Mouse (Mus musculus) CD4-positive, CD25-positive, alpha-beta regulatory T cell, adult 9 weeks (primary cell): Measurements from ENCODE around the gene Cib2. TPM values are rescaled to one million over a fixed set of nuclear protein-coding genes. Genes with fewer than 3 reads are reported as not detected.

Experiments used
- polyA plus RNA-seq: library from polyadenylated mRNA; unstranded; fragments of 100-300 nt; shearing (Covaris generic); gene quantifications from one replicate; pipeline ENCODE4 v1.2.1, GENCODE M21; 2017

Cib2 gene
- 0.32 TPM for polyA plus RNA-seq

DNA sequence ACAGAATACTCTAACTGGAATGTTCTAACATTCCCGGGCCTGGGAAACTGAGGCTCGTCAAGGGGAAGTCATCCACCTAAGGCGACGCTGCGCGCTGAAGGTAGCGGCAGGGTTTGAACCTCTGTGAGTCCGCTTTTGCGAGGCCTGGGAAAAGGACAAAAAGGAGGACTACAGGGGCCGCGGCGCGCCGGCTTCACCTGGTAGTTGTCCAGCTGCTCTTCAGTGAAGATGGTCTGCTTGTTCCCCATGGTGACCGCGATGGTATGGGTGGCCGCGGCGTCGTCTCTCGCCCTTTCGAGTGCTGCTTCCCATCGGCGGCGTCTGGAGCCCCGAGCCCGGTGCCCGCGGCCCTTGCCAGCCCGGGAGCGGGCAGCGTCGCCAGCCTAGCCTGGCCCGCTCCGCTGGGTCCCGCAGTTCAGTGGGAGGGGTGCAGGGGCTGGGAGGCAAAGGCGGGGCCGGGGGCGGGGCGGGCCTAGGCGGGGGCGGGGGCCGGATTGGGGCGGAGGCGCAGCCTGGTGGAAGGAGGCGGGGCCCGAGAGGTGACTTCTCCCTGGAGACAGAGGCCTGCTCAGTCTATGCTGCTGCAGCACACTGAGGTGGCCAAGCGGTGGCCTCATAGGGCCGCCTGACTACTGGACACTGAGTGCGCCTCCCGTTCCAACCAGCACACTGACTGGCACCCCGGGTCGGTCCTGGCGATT, at the start of gene Cib2:
Cib2 (minus strand) TSS at position 448 of the 701 bp plus-strand sequence.

DNA sequence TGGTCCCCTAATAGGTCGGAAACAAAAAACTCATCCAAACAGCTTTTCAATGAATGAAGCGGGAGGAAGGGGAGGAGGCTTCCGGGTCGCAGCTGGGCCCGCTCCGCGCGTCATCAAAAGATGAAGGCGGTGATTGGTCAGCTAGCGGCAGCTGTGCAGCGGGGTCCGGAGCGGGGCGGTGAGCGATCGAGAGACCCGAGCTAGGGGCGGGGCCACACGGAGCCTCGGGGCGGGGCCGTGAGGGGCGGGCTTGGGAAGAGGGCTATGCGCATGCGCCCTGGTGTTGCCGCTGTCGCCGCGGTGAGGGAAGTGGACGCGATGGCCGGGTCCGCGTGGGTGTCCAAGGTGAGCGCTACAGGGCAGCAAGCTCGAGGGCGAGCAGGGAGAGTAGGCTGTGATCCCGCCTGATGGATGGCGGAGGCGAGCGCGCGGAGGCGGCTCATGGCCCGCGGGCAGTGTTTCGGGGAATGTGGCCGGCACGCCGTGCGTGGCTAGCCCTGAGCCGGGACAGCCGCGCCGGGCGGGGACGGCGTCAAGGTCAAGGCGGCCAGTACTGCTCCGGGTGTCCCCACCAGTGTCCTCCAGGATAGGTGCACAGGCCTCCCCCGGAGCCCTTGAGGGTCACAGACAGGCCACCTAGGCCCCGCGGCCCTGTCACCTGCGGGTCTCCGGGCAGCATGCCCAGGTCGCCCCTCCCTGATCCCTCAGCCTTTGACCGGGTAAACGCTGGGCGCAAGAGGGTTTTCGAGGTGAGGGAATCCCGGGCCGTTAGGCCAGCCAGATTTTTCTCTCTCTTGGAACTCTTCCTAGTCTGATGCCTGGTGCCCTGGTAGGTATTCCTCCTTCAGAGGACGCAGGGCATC, 26.4 kb upstream of the Cib2 start, which contains the start of gene Idh3a:
Idh3a (plus strand) TSS at position 136 of the 863 bp plus-strand sequence.

GRCm38 (mm10) chr9:54538684-54539083, 21.3 kb downstream of the Cib2 start, which contains the start of gene Sh2d7:
Gene Sh2d7 (plus strand): TSS chr9:54538984.

GRCm38 (mm10) chr9:54501453-54502110, 58.4 kb downstream of the Cib2 start, which contains the start of gene Dmxl2:
Gene Dmxl2 (minus strand): TSS chr9:54501626.

Other genes starting within 250 kb of the Cib2 start
- gene Dmxl2, start 58.6 kb downstream of the Cib2 start, polyA plus RNA-seq = 0.10 TPM
- not detected for gene Sh2d7, start 21.2 kb downstream of the Cib2 start, polyA plus RNA-seq
- gene Idh3a, start 26.1 kb upstream of the Cib2 start, polyA plus RNA-seq = 106 TPM
- 41.4 TPM for gene Acsbg1, start 101.7 kb upstream of the Cib2 start, polyA plus RNA-seq
- 3.7 TPM for gene Dnaja4, start 138.7 kb upstream of the Cib2 start, polyA plus RNA-seq
- 105 TPM for gene Wdr61, start 174.3 kb upstream of the Cib2 start, polyA plus RNA-seq
- gene Crabp1, start 204.5 kb upstream of the Cib2 start, polyA plus RNA-seq = not detected